Mouse (Mus musculus): ENCODE results near the gene Mpzl3.

The Mpzl3 gene

DNA sequence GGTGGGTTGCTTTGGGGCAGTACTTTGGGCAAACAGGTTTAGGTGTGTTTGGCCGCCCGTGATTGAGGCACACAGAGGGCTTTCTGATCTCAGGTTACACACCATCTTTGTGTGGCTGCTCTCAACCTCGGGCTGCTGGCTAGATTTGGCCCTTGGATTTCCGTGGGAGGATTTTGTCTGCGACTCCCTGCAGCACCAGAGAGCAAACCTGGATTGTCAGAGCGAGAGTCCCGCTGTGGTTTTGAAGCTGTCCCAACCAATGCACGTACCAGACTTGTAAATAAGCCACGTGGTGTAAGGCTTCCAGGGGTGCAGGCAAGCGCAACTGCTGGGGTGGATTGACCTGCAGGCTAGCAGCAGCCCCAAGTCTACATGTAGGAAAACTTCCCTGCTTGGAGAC lies 12.0 kb upstream of the Mpzl3 start:
- no peak for DNase-seq (ENCODE audit: low spot score in 2 of 2)

DNA sequence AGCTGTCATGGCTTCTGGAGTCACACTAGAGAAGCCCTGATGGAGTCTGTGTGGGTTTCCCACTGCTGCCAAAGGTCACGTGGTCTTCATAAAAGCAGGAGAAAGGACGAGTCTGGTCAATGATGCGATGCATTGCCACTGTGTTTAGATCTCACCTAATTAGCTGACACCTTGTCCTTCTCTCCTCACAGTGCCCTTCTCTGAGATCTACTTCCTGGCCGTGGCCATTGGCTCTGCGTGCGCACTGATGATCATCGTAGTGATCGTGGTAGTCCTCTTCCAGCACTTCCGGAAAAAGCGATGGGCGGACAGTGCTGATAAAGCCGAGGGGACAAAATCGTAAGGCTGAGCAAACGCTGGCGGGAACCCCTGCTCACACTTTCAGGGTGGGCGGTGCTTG lies 8.0 kb upstream of the Mpzl3 start:
- no peak for DNase-seq (ENCODE audit: low spot score in 2 of 2)

DNA sequence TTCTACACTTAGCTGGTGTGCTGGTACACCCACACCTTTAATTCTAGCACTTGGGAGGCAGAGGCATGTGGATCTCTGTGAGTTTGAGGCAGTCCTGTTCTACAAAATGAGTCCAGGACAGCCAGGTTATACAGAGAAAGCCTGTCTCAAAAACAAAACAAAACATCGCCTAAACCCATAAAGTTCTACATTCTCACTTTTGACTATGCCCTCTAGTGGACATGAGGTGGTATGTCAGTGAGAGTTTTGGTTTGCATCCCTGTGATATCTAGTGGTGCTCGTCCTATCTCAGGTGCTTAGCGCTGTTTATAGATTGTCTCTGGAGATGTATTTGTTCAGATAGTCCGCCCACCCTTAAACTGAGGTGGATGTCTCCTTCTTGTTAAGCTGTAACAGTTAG lies 6.5 kb upstream of the Mpzl3 start:
- peak; percentile 28 to 52 for DNase-seq (ENCODE audit: low spot score in 2 of 2)

DNA sequence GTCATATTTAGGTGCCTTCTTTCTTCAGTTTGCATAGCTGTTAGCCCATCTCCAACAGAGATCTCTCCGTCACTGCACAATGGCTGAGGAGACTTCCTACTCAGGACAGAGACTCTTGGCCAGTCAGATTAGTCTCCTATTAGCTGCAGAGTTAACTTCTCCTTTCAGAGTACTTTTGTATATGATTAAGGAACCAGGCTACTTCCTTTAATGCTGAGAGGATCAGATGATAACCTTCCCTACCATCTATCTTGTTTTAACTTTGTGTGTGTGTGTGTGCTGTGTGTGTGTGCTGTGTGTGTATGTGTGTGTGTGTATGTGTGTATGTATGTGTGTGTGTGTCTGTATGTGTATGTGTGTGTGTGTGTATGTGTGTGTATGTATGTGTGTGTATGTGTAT lies 5.3 kb upstream of the Mpzl3 start:
- DNase-seq (ENCODE audit: low spot score in 2 of 2) = no peak

DNA sequence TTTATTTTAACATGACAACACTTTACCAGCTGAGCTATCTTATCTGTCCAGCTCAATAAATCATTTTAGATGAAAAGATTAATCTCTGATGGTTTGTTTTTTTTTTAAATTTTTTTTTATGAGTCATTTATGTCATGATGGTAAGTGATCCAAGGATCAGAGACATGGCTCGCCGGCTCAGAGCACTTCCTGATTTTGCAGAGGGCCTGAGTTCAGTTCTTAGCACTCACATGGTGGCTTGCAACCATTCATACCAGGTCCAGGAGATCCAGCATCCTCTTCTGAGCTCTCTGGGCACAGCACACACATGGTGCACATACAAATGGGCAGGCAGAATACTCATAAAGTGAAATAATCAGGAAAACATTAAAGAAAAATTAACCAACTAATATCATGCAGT lies 4.7 kb upstream of the Mpzl3 start:
- DNase-seq (ENCODE audit: low spot score in 2 of 2) = no peak

DNA sequence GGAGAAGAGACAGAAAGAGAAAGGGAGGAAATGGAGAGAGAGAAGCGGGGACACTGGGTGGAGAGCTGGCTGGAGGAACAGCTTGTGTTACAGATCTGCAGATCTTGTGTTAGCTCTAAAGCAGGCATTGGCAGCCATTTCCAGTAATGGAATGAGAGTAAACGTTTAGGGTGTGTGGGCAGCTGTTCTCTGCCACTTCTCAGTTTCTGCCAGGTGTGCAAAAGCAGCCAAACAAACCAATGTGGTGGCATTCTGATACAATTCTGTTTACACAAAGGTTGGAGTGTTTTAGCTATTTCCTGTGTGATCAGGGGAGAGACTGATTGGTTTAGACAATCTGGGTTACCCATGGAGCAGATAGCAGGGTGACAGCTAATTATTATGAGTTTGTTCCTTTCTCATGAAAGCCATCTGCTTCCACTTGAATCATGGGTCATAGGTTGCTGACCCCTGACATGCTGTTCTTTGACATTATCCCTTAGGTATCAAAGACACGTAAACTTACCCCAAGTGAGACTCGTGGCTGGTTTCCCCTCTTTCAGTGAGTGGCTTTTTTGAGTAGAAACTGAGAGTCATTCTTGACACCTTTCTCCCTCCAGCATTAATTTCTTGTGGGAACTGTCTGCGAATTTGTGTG lies 3.4 kb downstream of the Mpzl3 start:
- DNase-seq (ENCODE audit: low spot score in 2 of 2) = peak; percentile 41 to 50

DNA sequence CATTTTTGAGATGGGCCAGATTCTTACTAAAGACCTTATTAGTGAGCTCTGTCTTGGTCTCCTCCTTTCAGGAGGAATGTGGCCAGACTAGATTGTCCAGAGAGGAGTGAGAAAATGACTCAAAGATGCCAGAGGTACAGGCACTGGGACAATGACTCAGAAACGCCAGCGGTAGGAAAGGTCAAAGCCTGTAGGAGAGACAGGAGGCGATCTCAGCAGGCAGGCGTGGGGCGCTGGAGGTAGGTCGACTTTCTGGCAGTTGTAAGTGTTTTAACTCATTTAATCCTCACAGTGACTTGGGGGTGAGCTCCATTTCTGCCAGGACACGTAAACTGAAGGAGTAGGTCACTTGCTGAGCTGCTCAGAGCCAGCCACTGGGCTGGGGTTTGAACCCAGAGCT lies 5.2 kb downstream of the Mpzl3 start:
- no peak for DNase-seq (ENCODE audit: low spot score in 2 of 2)

DNA sequence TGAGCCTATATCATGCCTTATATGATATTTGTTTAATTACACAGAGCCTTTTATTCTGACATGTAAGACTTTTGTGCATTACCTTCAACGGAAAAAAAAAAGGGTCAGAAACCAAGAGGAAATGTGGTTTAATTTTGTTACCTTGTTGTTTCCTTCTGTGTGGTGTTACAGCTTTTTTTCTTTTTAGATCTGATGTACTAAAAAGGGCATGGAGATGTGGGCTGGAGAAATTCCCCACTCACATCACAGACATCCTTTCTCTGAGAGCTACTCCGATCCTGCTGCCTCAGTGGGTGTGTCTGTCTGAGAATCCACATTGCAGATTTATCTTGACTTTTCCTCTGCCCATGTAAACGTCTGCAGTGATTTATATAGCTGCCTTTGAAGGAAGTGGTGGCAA lies 7.7 kb downstream of the Mpzl3 start:
- no peak for DNase-seq (ENCODE audit: low spot score in 2 of 2)

DNA sequence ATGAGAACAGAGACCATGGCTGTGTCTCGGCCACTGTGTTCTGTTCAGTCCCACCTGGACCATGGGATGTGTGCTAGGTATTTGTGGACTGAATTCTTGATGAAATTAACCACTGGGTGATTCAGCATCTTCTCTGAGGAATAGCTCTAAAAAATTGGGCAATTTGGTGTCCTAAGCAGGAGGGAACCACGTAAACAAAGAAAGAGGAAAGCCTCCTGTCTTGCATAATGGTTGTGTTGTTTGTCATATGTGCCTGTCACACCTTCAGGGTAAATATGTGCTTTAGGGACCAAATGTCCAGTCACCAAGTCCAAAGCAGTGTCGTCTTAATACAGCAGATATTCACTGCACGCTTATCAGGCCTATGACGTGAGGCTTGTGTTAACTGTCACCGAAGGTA lies 9.4 kb downstream of the Mpzl3 start:
- DNase-seq (ENCODE audit: low spot score in 2 of 2) = no peak

DNA sequence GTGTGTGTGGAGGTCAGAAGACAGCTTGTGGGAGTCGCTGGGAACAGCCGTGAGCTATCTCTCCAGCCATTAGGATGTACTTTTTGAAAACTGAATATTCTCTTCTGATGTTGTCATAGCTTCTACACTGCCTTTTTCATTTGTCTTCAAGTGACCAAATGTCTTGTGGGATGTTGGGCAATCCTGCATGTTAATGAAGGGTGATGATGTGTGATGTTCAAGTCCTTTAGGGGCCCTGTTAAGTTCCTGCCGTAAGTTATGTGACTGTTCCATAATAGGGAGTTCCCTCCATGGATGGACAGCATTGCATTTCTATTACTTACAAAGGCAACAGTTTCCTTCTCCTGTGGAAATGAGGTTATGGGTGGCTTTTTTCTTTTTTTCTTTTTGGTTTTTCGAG lies 11.7 kb downstream of the Mpzl3 start:
- DNase-seq (ENCODE audit: low spot score in 2 of 2) = no peak

DNA sequence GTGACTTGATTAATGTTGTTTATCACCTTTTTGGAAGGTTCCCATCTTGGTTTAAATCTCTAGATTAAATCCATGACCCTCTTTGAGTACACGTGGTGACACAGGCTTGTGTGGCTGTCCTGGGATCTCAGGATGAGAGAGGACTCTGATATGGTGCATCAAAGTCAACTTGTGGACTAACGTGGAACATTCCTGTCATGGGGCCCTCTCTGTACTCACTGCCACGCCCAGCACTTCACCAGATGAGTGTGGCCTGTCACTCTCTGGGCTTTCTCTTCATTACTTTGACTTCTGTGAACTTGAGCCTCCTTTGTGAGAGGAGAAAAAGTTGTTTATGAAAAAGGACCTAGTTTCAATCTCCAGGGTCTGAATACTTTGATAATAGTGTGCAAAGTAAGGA lies 16.8 kb downstream of the Mpzl3 start:
- no peak for DNase-seq (ENCODE audit: low spot score in 2 of 2)

DNA sequence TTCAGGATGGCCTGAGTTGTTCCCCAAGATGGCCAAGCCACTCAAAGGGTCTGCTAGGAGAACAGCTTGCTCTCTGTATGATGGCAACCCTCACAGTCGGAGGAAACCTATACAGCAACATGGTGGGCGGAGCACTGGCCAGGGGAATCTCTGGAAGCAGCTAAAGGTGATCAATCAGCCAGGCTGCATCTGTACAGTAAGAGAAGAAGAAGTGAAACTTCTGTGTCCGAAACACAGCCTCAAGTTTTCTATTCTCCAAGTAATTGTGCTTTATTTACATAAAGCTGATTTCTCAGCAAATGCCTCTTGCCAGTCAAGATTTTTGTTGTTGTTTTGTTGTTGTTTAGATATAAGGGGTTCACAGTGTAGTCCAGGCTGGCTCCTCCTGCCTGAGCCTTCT lies 22.9 kb downstream of the Mpzl3 start:
- no peak for DNase-seq (ENCODE audit: low spot score in 2 of 2)

DNA sequence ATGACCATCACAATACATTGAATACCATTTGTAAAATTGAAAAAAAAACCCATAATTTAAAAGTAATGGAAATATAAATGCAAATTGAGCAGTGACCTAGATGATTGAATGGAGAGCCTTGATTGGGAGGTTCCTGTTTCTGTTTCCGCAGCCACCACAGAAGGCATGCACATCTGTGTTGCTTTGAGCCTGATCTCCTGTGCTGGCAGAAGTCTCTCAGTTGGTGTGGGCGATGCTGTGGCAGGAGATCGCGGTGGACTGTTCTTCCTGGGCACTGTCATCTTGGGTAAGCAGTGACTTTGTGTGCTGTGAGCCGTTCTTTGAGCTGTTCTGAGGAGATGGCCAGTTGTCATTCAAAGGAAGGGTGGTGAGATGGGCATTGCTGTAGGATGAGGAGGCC lies 24.0 kb downstream of the Mpzl3 start, which contains the start of gene Jaml:
Gene Jaml, plus strand, starts transcription at position 173 of the 400 bp plus-strand sequence.
- peak; percentile 23 to 46 for DNase-seq (ENCODE audit: low spot score in 2 of 2)

DNA sequence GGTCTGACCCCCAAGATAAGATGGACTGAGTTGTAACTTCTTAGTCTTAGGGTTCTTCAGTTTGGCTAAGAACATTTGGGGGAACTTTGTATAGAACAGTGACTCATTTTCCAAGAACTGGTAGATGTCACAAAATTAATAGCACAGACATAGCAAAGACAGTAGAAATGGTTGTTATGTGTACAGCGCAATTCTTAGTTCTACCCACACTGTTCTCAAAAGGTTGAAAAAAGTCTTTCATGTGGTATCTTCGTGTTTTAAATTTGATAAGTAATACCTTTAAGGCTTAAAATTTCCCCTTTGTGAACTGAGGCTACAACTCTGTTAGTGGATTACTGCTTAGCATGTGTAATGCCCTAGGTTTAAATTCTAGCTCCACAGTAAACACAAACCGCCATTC lies 28.1 kb downstream of the Mpzl3 start:
- DNase-seq (ENCODE audit: low spot score in 2 of 2) = no peak

DNA sequence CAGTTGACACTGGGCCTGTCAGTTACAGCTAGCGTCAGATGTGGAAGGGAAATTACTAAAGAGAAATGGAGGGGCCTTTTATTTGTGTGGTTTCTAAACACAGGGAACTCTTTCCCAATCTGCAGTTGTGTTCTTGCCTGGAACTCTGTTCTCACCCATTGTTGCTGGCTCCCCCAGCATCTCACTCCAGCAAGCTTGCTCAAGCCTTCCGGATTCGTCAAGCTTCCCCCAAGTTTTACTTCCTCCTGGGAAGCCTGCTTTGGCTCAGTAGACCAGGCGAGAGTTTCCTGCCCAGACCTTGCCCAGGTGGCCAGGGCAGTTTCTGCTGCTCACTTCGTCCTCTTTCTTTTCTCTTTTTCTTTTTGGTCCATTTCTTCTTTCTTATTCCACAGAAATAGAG lies 29.6 kb downstream of the Mpzl3 start:
- no peak for DNase-seq (ENCODE audit: low spot score in 2 of 2)

DNA sequence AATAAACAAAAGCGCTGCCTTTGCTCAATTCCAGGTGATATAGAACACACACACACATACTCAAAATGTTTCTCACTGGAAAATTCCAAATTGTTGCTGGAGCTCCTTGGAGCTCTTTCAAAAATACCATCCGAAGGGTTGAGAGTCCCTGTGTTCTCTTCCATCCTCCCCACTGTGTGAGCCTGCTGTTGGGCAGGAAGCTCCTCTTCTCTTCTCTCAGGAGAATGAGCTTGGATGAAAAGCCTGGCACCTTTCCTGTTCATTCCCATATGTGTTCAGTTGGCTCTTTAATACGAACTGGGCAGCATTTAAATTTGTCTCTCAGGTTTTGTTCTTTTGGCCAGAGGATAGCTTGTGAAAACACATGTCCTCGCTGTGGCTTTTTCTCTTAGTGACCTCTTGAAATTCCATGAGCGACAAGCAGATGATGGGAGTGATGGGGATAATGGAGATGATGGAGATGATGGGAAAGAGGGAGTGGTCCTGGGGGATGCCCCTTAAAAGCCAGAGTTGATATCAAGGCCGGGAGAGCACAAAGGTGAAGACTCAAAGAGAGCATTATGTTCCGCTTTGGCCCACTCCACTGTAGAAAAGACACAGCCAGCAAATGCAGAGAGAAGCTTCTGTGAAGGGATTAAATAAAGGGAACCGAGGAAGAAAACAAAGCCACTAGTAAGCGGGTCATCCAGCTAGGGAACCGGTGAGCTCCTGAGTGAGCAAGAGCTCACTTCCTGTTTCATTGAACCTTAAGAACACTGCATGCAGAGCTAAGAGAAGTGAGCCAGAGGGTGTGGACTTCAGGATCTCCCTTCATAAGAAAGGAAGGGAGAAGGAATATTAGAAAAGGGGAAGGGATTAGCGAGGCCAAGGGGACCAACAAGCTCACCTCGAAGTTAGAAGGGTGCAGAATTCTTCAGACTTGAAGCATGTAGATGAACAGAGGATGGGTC lies 31.0 kb downstream of the Mpzl3 start:
- DNase-seq (ENCODE audit: low spot score in 2 of 2) = no peak

DNA sequence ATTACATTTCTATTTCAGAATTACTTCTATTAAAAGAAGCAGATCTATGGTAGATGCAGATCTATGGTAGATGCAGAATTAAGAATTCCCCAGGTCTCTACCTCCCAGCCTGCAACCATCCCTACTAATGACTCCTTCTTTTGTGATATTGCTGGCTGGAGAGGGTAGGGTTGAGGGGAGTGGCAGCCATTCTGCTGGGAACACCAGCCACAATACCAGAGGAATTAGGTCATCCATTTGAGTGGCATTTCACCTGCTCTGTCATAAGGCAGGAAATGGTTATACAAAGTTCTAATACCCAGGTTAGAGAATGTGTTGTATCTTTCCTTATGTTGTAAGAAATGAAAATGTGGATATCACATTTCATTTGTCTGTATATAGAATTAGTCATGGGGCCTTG lies 33.1 kb downstream of the Mpzl3 start:
- DNase-seq (ENCODE audit: low spot score in 2 of 2) = no peak

DNA sequence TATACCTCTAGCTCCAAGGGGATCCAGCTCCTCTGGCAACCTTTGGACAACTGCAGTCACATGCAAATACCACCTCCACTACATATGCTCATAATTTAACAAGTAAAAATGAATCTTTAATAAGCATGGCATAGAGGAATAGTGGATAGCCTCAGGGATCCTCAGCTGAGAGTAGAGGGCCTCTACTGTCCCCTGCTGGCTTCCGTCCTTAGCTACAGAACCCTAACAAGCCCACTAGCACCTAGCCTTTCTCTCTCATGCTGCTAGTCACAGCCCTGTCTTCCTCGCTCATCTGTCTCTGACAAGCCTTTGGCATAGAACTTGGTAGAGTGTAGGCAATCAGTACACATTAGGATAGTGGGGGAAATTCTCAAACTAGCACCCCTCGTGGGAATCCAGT lies 35.8 kb downstream of the Mpzl3 start:
- DNase-seq (ENCODE audit: low spot score in 2 of 2) = no peak

DNA sequence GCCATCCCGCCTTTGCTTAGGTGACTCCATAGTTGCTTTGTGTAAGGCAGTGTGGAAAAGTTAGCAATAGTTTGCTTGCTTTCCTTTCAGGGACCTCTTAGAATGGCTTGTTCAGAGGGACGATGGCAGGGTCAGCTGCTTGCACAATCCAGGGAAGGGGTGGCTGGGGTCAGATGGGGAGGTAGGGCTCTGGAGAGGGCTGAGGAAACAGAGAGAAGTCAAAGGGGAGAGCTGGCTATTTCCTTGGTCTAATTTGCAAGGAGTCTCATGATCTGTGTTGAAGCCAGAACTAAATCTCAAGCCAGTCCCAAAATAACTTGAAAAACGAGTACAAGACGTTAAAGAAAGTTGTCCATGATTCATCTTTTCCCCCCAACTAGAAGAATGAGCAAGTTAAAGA lies 37.7 kb downstream of the Mpzl3 start:
- no peak for DNase-seq (ENCODE audit: low spot score in 2 of 2)

DNA sequence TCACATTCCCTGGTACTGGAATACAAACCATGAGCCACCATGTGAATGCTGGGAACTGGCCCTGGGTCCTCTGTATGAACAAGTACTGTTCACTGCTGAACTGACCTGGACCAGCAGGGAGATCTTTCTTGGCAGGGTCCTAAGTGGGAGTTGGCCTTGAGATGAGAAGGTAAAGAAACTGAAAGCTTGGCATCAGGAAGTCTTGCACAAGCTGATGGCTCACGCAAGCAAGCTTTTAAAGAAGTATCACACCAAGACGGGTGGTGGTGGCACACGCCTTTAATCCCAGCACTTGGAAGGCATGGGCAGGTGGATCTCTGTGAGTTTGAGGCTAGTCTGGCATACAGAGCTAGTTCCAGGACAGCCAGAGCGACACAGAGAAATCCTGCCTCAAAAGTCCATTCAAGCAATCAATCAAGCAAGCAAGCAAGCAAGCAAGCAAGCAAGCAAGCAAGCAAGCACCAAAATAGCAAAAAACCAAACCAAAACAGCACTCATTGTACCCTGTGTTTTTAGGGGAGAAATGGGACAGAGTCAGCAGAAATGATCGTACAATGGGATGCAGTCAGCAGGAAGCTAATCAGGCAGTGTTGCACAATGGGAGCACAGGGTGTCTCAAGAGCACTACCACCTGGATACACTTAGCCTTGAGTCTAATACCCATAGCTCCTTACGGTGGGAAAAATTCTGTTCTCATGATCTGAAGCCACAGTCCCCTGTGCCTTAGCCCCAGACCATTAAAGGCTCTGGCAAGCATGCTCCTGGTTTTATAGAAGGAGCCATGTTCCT lies 40.4 kb downstream of the Mpzl3 start:
- DNase-seq (ENCODE audit: low spot score in 2 of 2) = no peak

DNA sequence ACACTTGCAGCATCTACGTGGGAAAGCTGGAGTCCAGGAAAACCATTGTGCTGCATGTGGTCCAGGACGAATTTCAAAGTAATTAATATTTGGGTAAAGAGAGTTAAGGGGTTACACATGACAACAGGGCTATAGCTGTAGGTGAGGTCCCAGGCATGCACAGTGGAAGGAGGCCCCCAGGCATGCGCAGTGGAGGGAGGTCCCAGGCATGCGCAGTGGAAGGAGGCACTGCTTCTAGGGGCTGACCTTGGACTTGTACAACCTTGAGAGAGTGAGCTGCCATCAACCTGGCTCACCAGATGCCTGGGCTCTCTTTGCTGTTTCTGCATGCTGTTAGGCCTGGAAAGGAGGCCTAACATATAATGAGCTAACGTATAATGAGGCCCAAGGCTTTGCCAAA lies 42.9 kb downstream of the Mpzl3 start:
- no peak for DNase-seq (ENCODE audit: low spot score in 2 of 2)

DNA sequence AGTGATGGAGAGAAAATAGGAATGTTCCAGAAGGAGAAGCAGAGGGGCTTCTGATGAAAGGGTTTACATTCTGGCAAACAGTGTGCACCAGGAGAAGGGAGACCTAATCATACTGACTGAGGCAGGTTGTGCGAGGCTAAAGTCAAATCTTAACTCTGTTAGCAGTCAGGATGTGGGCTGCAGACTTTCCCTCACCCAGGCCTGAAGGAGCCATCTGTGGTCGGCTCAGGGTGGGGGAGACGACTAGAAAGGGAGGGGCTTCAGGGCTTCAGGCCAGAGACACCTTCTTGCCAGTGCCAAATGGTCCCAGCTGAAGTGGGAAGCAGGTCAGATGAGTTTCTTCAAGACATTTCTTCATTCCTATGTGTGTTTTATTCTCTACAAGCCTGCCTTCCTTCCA lies 43.4 kb downstream of the Mpzl3 start:
- peak; percentile 51 to 54 for DNase-seq (ENCODE audit: low spot score in 2 of 2)

DNA sequence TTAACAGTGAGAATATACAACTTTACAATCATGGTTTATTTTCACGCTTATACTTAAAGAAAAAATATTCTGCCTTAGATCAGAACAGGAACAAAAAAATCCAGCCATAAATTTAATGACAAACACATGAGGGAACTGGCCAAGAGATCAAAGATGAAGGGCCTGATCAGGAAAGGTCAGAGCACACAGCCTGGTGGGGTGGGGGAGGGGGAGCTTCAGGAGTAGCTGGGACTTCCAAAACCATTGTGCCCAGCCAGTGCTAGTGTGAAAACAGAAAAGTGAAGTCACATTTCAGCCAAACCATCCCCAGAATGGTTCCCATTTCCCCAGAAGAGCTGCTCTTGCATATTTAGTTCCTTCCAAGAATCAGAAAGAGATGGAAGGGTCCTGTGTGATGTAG lies 47.5 kb downstream of the Mpzl3 start:
- no peak for DNase-seq (ENCODE audit: low spot score in 2 of 2)

Data from thymus, postnatal 10 days (tissue).